Mouse (Mus musculus) adrenal gland, postnatal 36 days (tissue): ENCODE measurements around the gene Cd36. TPM values are rescaled to one million over a fixed set of nuclear protein-coding genes. Genes with fewer than 3 reads are reported as not detected.
"Not testable (repeated sequence)": the region's sequence is repeated elsewhere in the genome, so short reads cannot be mapped to it uniquely, and the experiment has no call there.

Source experiments
- DNase-seq, 2 experiments: peaks; one replicate each; pipeline ENCODE4 v3.0.0; 2021; ENCODE audit warnings: mixed read lengths in 1 of 2
- long read RNA-seq, 2 experiments: library from polyadenylated mRNA; stranded (forward); transcript quantifications; one replicate each; pipeline ENCODE4 v2.0.0; 2021; ENCODE audit warnings: borderline sequencing depth in 2 of 2
- total RNA-seq, 2 experiments: library from RNA; stranded (reverse); gene quantifications; 2 replicates each; pipeline ENCODE4 v1.2.3; 2021

The Cd36 gene
- total RNA-seq, result 100 to 1,000 TPM; 537 to 556 TPM
- long read RNA-seq, experiment 1, transcript Cd36-202 (16 exons, 2,708 nt), result minor isoform, 10 of 230 reads
- long read RNA-seq, experiment 1, transcript Cd36-201 (15 exons, 3,016 nt), result major isoform, 46 of 230 reads
- long read RNA-seq, experiment 1, transcript Cd36-206 (15 exons, 2,564 nt), result minor isoform, 13 of 230 reads
- long read RNA-seq, experiment 1, transcript Cd36-204 (15 exons, 3,399 nt), result minor isoform, 34 of 230 reads
- long read RNA-seq, experiment 1, partial matches to known transcripts, result 37 of 230 reads
- long read RNA-seq, experiment 1, other reads (novel, unspliced or antisense), result 90 of 230 reads
- long read RNA-seq, experiment 2, transcript Cd36-201 (15 exons, 3,016 nt), result minor isoform, 16 of 80 reads
- long read RNA-seq, experiment 2, transcript Cd36-204 (15 exons, 3,399 nt), result major isoform, 18 of 80 reads
- long read RNA-seq, experiment 2, partial matches to known transcripts, result 14 of 80 reads
- long read RNA-seq, experiment 2, other reads (novel, unspliced or antisense), result 27 of 80 reads

DNA sequence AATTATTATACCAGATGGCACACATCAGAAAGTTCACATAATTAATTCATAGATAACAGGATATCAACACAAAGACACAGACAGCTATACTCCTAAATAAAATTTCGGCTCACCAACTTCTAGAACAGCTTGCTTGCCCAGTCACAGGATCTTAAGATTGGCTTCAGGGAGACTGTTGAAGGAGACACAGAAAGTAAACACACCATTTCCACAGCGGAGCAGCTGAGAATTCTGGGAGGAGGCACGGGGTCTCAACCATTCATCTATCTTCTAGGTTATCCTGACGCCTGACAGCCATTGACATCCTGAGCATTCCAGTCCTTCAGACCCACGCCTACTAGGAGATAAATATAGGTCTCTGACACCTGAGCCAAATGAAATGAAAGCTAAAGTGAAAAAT, at the start of gene Cd36:
Gene Cd36 (minus strand): TSS at position 204 of the 400 bp plus-strand sequence.
- DNase-seq, result no peak

GRCm38 (mm10) chr5:17934501-17934900, 45.9 kb upstream of the Cd36 start:
- DNase-seq, result no peak

- not testable (repeated sequence) for DNase-seq
These were observed 43.0 kb upstream of the Cd36 start for GRCm38 (mm10) chr5:17931588-17931987.

DNA sequence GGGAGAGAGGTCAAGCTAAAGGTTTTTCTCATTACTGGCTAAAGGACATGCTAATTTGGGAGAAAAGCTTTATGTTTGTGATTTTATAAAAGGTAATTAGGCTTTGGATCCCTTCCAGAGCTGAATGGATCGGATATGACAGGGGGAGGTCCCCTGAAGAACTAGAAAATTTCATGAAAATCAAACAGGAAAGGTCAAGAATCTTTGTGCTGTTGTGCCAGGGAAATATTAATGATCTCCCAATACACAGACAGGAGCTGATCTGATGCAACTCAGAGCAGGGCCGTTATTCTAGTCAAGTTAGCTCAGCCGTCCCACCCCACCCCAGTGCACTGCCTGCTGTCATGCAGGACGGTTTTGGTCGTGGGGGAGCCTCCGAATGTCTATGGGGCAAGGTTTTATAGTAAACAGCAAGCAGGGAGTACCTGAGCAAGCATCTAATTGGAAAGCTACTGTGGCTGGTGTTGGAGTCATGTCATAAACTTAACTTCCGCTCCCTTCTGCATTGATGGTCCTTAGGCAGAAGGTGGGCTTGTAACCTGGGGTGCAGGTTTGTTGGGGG, 40.5 kb upstream of the Cd36 start:
- no peak for DNase-seq

GRCm38 (mm10) chr5:17928471-17928870, 39.9 kb upstream of the Cd36 start:
- DNase-seq, result peak; percentile 17 to 39

DNA sequence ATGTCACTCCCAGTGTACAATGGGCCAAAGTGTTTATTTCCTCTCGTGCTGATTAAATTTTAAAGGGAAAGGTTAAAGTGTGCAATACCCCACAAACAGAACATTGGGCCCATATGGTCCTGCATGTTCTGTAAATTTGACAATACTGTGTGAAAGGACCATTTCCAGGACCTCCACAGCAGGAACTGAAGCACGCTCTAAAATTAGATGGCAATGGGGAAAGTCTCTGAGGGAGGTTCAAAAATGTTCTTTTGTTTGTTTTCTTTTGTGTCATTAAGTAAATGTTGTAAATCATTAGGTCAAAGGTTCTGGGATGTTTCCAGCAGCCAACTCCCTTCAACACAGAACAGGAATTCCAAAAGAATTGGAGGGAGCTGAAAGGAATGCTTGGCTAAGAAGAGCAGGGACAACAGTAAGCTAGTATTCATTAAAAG, 35.5 kb upstream of the Cd36 start:
- DNase-seq, result peak in 1 of 2 experiments; percentile 16

GRCm38 (mm10) chr5:17923648-17924047, 35.0 kb upstream of the Cd36 start:
- no peak for DNase-seq

- peak in 1 of 2 experiments; percentile 21 for DNase-seq
These were observed 30.4 kb upstream of the Cd36 start for GRCm38 (mm10) chr5:17918966-17919365.

GRCm38 (mm10) chr5:17904766-17905165, 16.2 kb upstream of the Cd36 start:
- DNase-seq, result no peak

GRCm38 (mm10) chr5:17898948-17899347, 10.3 kb upstream of the Cd36 start:
- no peak for DNase-seq

GRCm38 (mm10) chr5:17897641-17898040, 9.0 kb upstream of the Cd36 start:
- not testable (repeated sequence) for DNase-seq

GRCm38 (mm10) chr5:17893577-17894172, 5.1 kb upstream of the Cd36 start:
- DNase-seq, result no peak

DNA sequence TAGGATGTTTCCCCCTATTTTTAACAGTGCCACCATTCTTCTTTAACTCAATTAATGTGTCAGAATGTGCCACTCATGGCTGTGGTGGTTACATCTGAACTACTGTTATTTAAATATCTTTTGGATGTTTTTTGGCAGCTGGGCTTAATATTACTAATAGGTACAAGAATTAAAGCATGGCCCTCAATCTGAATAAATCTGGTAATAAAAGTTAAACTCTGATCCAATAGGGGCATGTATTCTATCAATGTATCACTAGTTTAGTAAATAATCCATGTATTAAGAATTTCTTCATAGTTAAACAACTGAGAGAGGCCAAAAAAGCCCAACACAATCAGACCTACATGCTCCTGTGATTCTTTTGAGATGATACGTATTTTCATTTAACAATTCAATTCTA, 690 bp upstream of the Cd36 start:
- no peak for DNase-seq

DNA sequence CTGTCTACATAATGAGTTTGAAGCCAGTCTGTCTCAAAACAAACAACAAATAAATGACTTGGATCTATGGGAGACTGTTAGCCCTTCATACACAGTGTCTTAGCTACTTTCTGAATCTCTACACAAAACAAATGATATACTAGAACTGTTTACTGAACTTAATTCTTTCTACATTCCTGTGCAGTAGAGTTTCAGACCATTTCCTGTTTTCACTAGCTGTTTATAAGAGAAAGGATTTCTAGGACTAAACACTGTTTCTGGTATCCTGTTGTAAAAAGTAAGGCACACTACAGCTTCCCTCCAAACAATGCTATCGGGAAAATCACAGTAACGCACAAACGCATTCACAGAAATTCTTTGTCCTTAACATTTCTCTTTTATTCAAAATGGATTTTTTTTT, 2.2 kb downstream of the Cd36 start:
- no peak for DNase-seq

DNA sequence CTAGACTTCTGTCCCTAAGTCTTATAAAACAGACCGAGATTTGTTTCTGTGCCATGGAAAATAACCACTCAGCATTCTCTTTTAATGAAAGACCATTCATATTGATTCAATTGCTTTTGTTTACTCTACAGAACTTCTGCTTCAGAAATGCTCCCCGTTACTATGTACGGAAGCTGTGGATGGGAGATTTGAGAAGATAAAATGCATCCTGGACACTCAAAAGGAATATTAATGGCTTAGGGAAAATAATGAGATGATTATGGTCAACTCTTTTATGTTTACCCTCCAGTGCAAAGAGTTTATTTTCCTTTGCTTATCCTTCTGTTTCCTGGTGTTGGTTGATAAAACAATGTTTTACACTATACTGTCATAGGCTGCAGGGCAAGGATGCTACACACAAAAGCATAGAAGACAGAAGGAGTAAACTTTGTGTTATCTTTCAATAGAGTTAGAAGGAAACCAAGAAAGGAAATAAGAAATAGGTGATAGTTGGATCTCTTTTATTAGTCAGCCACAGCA, 5.2 kb downstream of the Cd36 start:
- DNase-seq, result no peak

- no peak for DNase-seq
These were observed 7.1 kb downstream of the Cd36 start for GRCm38 (mm10) chr5:17881542-17881896.

- DNase-seq, result no peak
These were observed 7.6 kb downstream of the Cd36 start for GRCm38 (mm10) chr5:17880799-17881541.

GRCm38 (mm10) chr5:17879924-17880323, 8.7 kb downstream of the Cd36 start:
- no peak for DNase-seq

DNA sequence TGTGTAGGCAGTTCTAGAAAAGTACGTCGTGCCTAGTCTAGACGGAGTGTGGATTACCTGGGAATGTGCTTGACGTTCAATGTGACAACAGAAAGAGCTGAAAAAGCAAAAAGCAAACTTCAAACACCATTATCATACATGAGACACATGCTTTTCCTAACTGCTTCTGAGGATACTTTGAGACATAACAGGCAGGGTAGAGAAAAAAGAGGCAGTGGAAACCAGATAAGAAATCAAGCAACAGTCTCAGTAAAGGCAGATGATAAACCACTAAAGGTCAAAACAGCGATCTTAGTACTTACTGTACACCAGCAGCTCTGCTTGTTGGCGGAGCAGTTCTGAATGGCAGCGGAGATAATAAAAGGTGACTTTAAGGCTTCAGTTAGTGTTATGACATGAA, 11.6 kb downstream of the Cd36 start:
- no peak for DNase-seq

DNA sequence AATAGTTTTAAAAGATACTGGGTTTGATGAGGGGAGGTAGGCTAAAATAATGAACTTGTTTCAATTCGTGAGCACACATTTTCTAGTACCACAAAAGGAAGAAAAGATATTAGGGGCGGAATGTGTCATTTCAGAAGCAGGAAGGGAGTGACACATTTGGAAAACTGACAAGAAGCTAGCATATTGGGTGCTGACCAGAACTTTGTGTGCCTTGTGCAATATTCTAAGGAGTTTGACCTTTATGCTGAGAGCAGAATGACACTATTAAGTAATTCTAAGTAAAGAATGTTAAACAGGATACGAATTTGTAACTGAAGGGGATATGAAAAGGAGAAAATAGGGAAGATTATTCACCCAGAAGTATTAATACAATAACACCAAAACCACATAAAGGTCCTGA, 12.0 kb downstream of the Cd36 start:
- DNase-seq, result peak; percentile 12 to 27

DNA sequence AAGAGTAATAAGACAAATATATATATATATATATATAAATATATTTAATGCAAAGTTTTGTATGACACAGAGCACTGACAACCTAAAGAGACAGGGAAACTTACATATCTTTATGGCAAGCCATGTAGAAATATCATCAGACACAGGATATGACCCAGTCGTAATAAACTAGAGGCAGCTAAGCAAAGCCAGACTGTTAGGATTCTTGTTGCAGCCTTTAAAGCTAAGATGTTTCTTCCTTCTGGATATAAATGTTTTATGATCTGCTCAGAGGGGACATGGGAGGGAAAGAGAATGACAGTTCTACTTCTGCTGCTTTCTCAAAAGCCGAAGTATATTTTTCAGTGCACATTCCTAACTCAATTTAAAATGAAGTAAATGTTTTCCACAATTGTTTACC, 14.3 kb downstream of the Cd36 start:
- DNase-seq, result no peak

DNA sequence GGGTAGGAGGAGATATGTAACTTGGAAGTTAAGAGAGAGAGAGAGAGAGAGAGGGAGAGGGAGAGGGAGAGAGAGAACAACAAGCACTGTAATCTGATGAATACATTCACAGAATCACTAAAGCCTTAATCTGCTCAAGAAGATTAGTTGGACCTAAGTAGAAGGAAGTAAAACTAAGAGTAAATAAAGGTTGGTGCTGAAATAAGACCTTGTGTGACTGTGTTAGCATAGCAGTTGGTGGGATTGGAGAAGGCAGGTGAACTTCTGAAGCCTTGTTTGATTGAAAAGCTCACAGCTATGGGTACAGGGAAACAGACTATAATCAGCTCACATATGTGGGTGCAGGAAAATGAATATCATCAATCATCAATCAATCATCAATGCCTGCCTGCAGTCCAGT, 23.2 kb downstream of the Cd36 start:
- DNase-seq, result no peak
